Mouse (Mus musculus): ENCODE data around the gene Lrrc75a. TPM values are rescaled to one million over a fixed set of nuclear protein-coding genes. Genes with fewer than 3 reads are reported as not detected.
A peak's percentile ranks its signal among the peaks of the same experiment; 100 is the strongest.
"Not testable (repeated sequence)": the region's sequence is repeated elsewhere in the genome, so short reads cannot be mapped to it uniquely, and the experiment has no call there.

The Lrrc75a gene
- polyA plus RNA-seq, 1 experiment from 2014 or later: 12.6 TPM

DNA sequence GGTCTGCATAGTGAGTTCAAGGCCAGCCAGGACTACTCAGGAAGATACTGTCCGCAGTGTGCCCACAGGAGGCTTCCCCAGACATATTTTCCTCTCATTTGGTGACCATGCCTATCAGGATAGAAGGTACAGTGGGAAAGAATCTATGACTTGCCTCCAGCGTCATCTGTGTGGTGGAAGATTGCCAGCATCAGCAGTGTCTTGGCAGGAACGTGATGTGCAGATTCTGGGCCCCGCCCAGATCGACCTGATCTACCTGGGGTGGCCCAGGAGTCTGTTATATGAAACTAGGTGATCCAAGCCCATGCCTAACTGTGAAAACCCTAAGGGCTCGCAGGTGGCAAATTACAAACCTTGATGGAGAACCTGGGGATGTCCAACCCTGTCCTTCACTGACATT, 21.7 kb upstream of the Lrrc75a start:
- Histone ChIP-seq H3K9ac (ENCODE audit: low read length) (no peak overlapping the region), H3K36me3 (ENCODE audit: control insufficient read depth, insufficient read depth, low read length) (0 out of 2 replicates have a peak, but pooled peaks cover 2% of the 10 kb centered on the region), H3K4me2 (no peak overlapping the region), H3K27ac (ENCODE audit: low read depth, low read length) (no peak overlapping the region), H3K9me3 (ENCODE audit: control insufficient read depth, low read length) (no peaks in the 10 kb centered on the region), H3K4me1 (ENCODE audit: control insufficient read depth, insufficient read depth, low read length) (no peaks in the 10 kb centered on the region; the same call in 1 of the 2 replicates), H3K4me3 (ENCODE audit: low read depth, low read length) (no peak overlapping the region), H3K27me3 (ENCODE audit: control insufficient read depth, insufficient read depth, low read length) (no peaks in the 10 kb centered on the region)
- DNase-seq (ENCODE audit: low spot score, missing footprints): no peak
- 89% methylated on average over 6 of the region's 6 CpGs for WGBS
- no peak for ATAC-seq (ENCODE audit: low FRiP score)

GRCm38 (mm10) chr11:62669471-62669870, 21.1 kb upstream of the Lrrc75a start:
- ATAC-seq (ENCODE audit: low FRiP score): no peak
- Histone ChIP-seq H3K36me3 (ENCODE audit: control insufficient read depth, insufficient read depth, low read length) (0 out of 2 replicates have a peak, but pooled peaks cover 2% of the 10 kb centered on the region), H3K4me2 (no peak overlapping the region), H3K9me3 (ENCODE audit: control insufficient read depth, low read length) (no peaks in the 10 kb centered on the region), H3K9ac (ENCODE audit: low read length) (no peak overlapping the region), H3K27me3 (ENCODE audit: control insufficient read depth, insufficient read depth, low read length) (no peaks in the 10 kb centered on the region), H3K4me3 (ENCODE audit: low read depth, low read length) (no peak overlapping the region), H3K4me1 (ENCODE audit: control insufficient read depth, insufficient read depth, low read length) (no peaks in the 10 kb centered on the region; the same call in 1 of the 2 replicates), H3K27ac (ENCODE audit: low read depth, low read length) (no peak overlapping the region)
- WGBS: 77% methylated on average over 12 of the region's 12 CpGs
- DNase-seq (ENCODE audit: low spot score, missing footprints): no peak

DNA sequence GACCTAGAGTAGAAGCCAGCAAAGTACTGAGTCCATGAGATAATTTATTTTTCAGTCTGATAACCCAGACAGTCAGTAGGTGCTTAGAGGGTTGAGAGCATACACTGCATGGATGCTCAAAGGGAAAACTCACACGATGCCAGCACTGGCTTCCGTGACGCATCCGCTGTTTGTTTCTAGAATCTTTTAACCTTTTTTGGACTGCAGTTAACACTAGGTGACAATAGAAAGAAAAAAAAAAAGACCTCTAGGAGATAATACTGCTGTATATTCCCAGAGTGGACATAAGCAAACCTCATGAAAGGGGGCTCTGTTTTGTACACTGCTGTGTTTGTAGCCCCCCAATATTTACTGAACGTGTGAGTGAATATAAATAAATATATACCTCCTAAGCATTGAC, 20.7 kb upstream of the Lrrc75a start:
- no peak overlapping the region for H3K27ac ChIP-seq (ENCODE audit: low read depth, low read length)
- H3K4me1 ChIP-seq (ENCODE audit: control insufficient read depth, insufficient read depth, low read length): no peaks in the 10 kb centered on the region; the same call in 1 of the 2 replicates
- DNase-seq (ENCODE audit: low spot score, missing footprints) (peak; percentile 64), ATAC-seq (ENCODE audit: low FRiP score) (no peak)
- no peak overlapping the region for H3K4me2 ChIP-seq
- WGBS: 97% methylated on average over 5 of the region's 5 CpGs
- H3K27me3 ChIP-seq (ENCODE audit: control insufficient read depth, insufficient read depth, low read length): no peaks in the 10 kb centered on the region
- H3K4me3 ChIP-seq (ENCODE audit: low read depth, low read length): no peak overlapping the region
- no peak overlapping the region for H3K9ac ChIP-seq (ENCODE audit: low read length)
- H3K9me3 ChIP-seq (ENCODE audit: control insufficient read depth, low read length): no peaks in the 10 kb centered on the region
- H3K36me3 ChIP-seq (ENCODE audit: control insufficient read depth, insufficient read depth, low read length): 0 out of 2 replicates have a peak, but pooled peaks cover 2% of the 10 kb centered on the region

DNA sequence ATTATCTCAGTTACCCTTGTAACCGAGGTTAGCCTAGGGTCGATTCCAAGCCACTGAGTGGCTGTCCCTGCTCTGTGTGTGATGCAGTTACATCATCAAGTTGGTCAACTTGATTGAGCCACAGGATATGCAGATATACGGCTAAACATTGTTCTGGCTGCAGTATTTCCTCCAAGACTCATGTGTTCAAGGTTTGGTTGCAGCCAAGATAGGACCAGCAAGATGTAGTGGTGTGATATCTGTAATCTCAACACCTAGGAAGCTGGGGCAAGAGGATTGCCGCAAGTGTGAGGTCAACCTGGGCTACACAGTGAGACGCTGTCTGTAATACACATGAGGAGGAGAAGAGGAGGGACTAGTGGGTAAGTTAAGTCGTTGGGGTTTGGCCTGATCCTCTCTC, 15.9 kb upstream of the Lrrc75a start:
- ATAC-seq (ENCODE audit: low FRiP score) (no peak), DNase-seq (ENCODE audit: low spot score, missing footprints) (no peak)
- no peak overlapping the region for H3K9ac ChIP-seq (ENCODE audit: low read length)
- no peak overlapping the region for H3K27ac ChIP-seq (ENCODE audit: low read depth, low read length)
- H3K4me1 ChIP-seq (ENCODE audit: control insufficient read depth, insufficient read depth, low read length): no peaks in the 10 kb centered on the region
- H3K9me3 ChIP-seq (ENCODE audit: control insufficient read depth, low read length): no peaks in the 10 kb centered on the region
- 85% methylated on average over 6 of the region's 6 CpGs for WGBS
- no peak overlapping the region for H3K4me2 ChIP-seq
- H3K4me3 ChIP-seq (ENCODE audit: low read depth, low read length): no peak overlapping the region
- 0 out of 2 replicates have a peak, but pooled peaks cover 2% of the 10 kb centered on the region for H3K36me3 ChIP-seq (ENCODE audit: control insufficient read depth, insufficient read depth, low read length)
- no peaks in the 10 kb centered on the region for H3K27me3 ChIP-seq (ENCODE audit: control insufficient read depth, insufficient read depth, low read length)

DNA sequence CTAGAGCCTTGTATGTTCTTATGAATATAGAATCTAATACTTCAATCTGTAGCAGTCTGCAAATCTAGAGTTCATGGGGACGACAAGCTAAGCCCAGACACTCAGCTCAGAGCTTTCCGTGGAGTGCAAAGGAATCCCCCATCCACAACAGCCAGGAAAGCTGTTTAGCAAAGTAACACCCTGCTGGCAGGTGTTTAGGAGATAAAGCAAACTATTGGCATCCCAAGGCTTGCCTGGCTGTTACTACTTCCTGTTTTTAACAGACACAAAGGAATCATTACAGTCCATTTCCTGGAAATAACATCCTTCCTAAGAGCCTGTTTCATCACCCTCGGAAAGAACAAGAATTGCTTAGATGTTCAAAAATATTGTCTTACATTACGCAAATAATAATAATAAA, 12.6 kb upstream of the Lrrc75a start:
- ATAC-seq (ENCODE audit: low FRiP score) (no peak), DNase-seq (ENCODE audit: low spot score, missing footprints) (no peak)
- no peak overlapping the region for H3K27ac ChIP-seq (ENCODE audit: low read depth, low read length)
- H3K9ac ChIP-seq (ENCODE audit: low read length): no peak overlapping the region
- WGBS: 68% methylated on average over 4 of the region's 4 CpGs
- H3K9me3 ChIP-seq (ENCODE audit: control insufficient read depth, low read length): no peaks in the 10 kb centered on the region
- H3K4me1 ChIP-seq (ENCODE audit: control insufficient read depth, insufficient read depth, low read length): no peaks in the 10 kb centered on the region
- no peak overlapping the region for H3K4me3 ChIP-seq (ENCODE audit: low read depth, low read length)
- H3K36me3 ChIP-seq (ENCODE audit: control insufficient read depth, insufficient read depth, low read length): no peaks in the 10 kb centered on the region
- no peak overlapping the region for H3K4me2 ChIP-seq
- no peaks in the 10 kb centered on the region for H3K27me3 ChIP-seq (ENCODE audit: control insufficient read depth, insufficient read depth, low read length)

- Histone ChIP-seq H3K4me2 (no peak overlapping the region), H3K36me3 (ENCODE audit: control insufficient read depth, insufficient read depth, low read length) (no peaks in the 10 kb centered on the region), H3K9me3 (ENCODE audit: control insufficient read depth, low read length) (no peaks in the 10 kb centered on the region), H3K4me1 (ENCODE audit: control insufficient read depth, insufficient read depth, low read length) (peaks cover 14% of the 10 kb centered on the region), H3K27me3 (ENCODE audit: control insufficient read depth, insufficient read depth, low read length) (no peaks in the 10 kb centered on the region), H3K27ac (ENCODE audit: low read depth, low read length) (no peak overlapping the region), H3K9ac (ENCODE audit: low read length) (no peak overlapping the region), H3K4me3 (ENCODE audit: low read depth, low read length) (no peak overlapping the region)
- WGBS: 95% methylated on average over 3 of the region's 3 CpGs
- no peak for DNase-seq (ENCODE audit: low spot score, missing footprints)
- ATAC-seq (ENCODE audit: low FRiP score): no peak
Measured at GRCm38 (mm10) chr11:62652080-62652479, 3.8 kb upstream of the Lrrc75a start.

DNA sequence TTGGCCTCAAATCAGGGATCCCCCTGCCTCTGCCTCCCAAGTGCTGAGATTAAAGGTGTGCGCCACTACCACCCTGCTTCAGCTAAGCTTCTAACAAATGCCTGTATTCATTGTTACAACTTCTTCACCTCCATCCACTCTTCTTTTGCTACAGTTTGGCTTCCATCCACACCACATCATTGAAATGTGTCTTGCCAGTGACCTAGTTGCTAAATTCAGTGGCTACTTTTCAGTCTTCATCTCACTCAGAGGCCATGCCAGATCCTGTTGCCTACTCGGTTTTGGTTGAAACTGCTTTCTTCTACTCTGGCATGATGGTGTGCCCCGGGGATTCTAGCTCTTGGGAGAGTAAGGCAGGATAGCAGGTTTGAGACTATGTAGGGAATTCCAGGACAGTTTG, 3.2 kb upstream of the Lrrc75a start:
- ATAC-seq (ENCODE audit: low FRiP score): no peak
- WGBS: 92% methylated on average over 3 of the region's 3 CpGs

GRCm38 (mm10) chr11:62649803-62650202, 1.5 kb upstream of the Lrrc75a start:
- 84% methylated on average over 4 of the region's 4 CpGs for WGBS
- DNase-seq (ENCODE audit: low spot score, missing footprints); H3K9me3 ChIP-seq (ENCODE audit: control insufficient read depth, low read length); H3K4me3 ChIP-seq (ENCODE audit: low read depth, low read length); ATAC-seq (ENCODE audit: low FRiP score); H3K36me3 ChIP-seq (ENCODE audit: control insufficient read depth, insufficient read depth, low read length); H3K27ac ChIP-seq (ENCODE audit: low read depth, low read length); H3K27me3 ChIP-seq (ENCODE audit: control insufficient read depth, insufficient read depth, low read length): not testable (repeated sequence)
- Histone ChIP-seq H3K9ac (ENCODE audit: low read length) (peak overlapping the region; percentile 86; the same call in 1 of the 2 replicates), H3K4me2 (peak overlapping the region; percentile 99; the same call in 1 of the 2 replicates), H3K4me1 (ENCODE audit: control insufficient read depth, insufficient read depth, low read length) (peaks cover 31% of the 10 kb centered on the region)

More for the DNA sequence above, 3.2 kb upstream of the Lrrc75a start:
- Histone ChIP-seq H3K9me3 (ENCODE audit: control insufficient read depth, low read length) (no peaks in the 10 kb centered on the region), H3K4me1 (ENCODE audit: control insufficient read depth, insufficient read depth, low read length) (peaks cover 19% of the 10 kb centered on the region), H3K9ac (ENCODE audit: low read length) (no peak overlapping the region), H3K36me3 (ENCODE audit: control insufficient read depth, insufficient read depth, low read length) (no peaks in the 10 kb centered on the region), H3K4me3 (ENCODE audit: low read depth, low read length) (no peak overlapping the region), H3K27ac (ENCODE audit: low read depth, low read length) (no peak overlapping the region), H3K27me3 (ENCODE audit: control insufficient read depth, insufficient read depth, low read length) (no peaks in the 10 kb centered on the region), H3K4me2 (no peak overlapping the region)
- DNase-seq (ENCODE audit: low spot score, missing footprints): no peak

DNA sequence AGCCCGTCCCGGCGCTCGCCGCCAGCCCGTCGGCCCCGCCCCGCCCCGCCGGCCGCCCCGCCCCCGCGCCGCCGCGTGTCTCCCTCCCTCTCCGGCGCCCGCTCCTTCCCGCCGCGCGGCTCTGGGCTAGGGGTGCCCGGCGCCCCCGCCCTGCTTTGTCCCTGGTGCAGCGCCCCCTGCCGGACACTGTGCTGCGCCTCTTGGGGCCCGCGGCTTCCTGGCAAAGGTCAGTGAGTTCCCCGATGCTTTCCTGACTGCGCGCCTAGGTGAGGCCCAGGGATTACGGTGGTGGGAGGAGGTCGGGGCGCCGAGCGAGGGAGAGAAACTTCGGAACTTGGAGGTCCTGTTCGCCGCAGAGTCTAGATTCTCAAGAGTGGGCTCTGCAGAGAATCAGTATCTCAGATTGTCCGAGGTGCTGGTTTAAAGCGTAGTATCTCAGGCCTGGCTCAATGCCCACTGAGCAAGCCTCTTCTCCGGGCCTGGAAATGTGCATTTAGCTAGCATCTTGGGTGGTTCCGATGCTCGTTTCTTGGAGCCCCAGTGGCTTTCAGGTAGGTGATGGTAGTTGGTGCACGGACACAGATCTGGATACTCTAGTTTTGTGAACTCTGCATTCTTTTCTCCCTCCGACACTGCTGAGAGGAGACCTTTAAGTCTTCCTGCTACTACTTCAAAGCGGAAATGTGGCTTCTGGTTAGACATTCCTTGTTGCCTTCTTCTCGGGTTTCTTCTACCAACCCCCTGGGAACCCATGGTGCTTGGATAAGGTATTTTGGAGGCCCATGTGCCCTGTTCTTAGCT, 468 bp upstream of the Lrrc75a start, which contains the start of gene Mmgt2:
Gene Mmgt2 (plus strand): TSS at position 74 of the 801 bp plus-strand sequence.
- Histone ChIP-seq H3K4me1 (ENCODE audit: control insufficient read depth, insufficient read depth, low read length) (peaks cover 31% of the 10 kb centered on the region), H3K9ac (ENCODE audit: low read length) (peak within 1 kb of the TSS; percentile 86), H3K4me2 (peak within 1 kb of the TSS; percentile 99), H3K27ac (ENCODE audit: low read depth, low read length) (peak within 1 kb of the TSS; percentile 44), H3K27me3 (ENCODE audit: control insufficient read depth, insufficient read depth, low read length) (no peaks in the 10 kb centered on the region), H3K4me3 (ENCODE audit: low read depth, low read length) (peak within 1 kb of the TSS; percentile 71), H3K9me3 (ENCODE audit: control insufficient read depth, low read length) (no peaks in the 10 kb centered on the region), H3K36me3 (ENCODE audit: control insufficient read depth, insufficient read depth, low read length) (no peaks in the 10 kb centered on the region)
- WGBS: under 1% methylated on average over 32 of the region's 53 CpGs
- ATAC-seq (ENCODE audit: low FRiP score): peak; percentile 94
- peak; percentile 100 for DNase-seq (ENCODE audit: low spot score, missing footprints)
